Mouse (Mus musculus): Measurements from ENCODE around the gene Ccdc88a. TPM values are rescaled to one million over a fixed set of nuclear protein-coding genes. Genes with fewer than 3 reads are reported as not detected.
A peak's percentile ranks its signal among the peaks of the same experiment; 100 is the strongest.

The Ccdc88a gene
- polyA plus RNA-seq, 1 experiment = 8.5 TPM

GRCm38 (mm10) chr11:29496962-29497361 lies 123.5 kb downstream of the Ccdc88a start:
- no peak overlapping the region for H3K27ac ChIP-seq (ENCODE audit: control insufficient read depth, insufficient read depth, low read depth, low read length, poor library complexity)
- WGBS = 61% methylated on average over 3 of the region's 3 CpGs
- TF ChIP-seq CTCF (IDR thresholded peaks at IDR 0.05; ENCODE audit: control insufficient read depth, insufficient read depth, low read length) = no peak
- no peak for TF ChIP-seq POLR2A (IDR thresholded peaks at IDR 0.05; ENCODE audit: borderline replicate concordance, control insufficient read depth, low read depth, low read length)

GRCm38 (mm10) chr11:29503948-29504893 lies 130.8 kb downstream of the Ccdc88a start:
- Histone ChIP-seq H3K4me3 (replicated peaks; ENCODE audit: control insufficient read depth, low read depth, low read length) (no peak overlapping the region), H3K4me1 (ENCODE audit: control insufficient read depth, insufficient read depth, low read length) (no peaks in the 10 kb centered on the region; the same call in 1 of the 2 replicates), H3K27ac (ENCODE audit: control insufficient read depth, insufficient read depth, low read depth, low read length, poor library complexity) (no peak overlapping the region)
- WGBS = 70% methylated on average over 10 of the region's 10 CpGs
- TF ChIP-seq POLR2A (IDR thresholded peaks at IDR 0.05; ENCODE audit: borderline replicate concordance, control insufficient read depth, low read depth, low read length) = no peak
- no peak for TF ChIP-seq CTCF (IDR thresholded peaks at IDR 0.05; ENCODE audit: control insufficient read depth, insufficient read depth, low read length)

More at GRCm38 (mm10) chr11:29496962-29497361, 123.5 kb downstream of the Ccdc88a start:
- H3K4me1 ChIP-seq (ENCODE audit: control insufficient read depth, insufficient read depth, low read length) = no peaks in the 10 kb centered on the region
- H3K4me3 ChIP-seq (replicated peaks; ENCODE audit: control insufficient read depth, low read depth, low read length) = no peak overlapping the region

- no peaks in the 10 kb centered on the region; the same call in 1 of the 2 replicates for H3K4me1 ChIP-seq (ENCODE audit: control insufficient read depth, insufficient read depth, low read length)
- H3K27ac ChIP-seq (ENCODE audit: control insufficient read depth, insufficient read depth, low read depth, low read length, poor library complexity) = no peak overlapping the region
- 54% methylated on average over 2 of the region's 2 CpGs for WGBS
- H3K4me3 ChIP-seq (replicated peaks; ENCODE audit: control insufficient read depth, low read depth, low read length) = no peak overlapping the region
- TF ChIP-seq POLR2A (IDR thresholded peaks at IDR 0.05; ENCODE audit: borderline replicate concordance, control insufficient read depth, low read depth, low read length) = no peak
- no peak for TF ChIP-seq CTCF (IDR thresholded peaks at IDR 0.05; ENCODE audit: control insufficient read depth, insufficient read depth, low read length)
Observed at GRCm38 (mm10) chr11:29504899-29505625, 131.6 kb downstream of the Ccdc88a start.

- Histone ChIP-seq H3K4me3 (replicated peaks; ENCODE audit: control insufficient read depth, low read depth, low read length) (no peak overlapping the region), H3K4me1 (ENCODE audit: control insufficient read depth, insufficient read depth, low read length) (no peaks in the 10 kb centered on the region; the same call in 1 of the 2 replicates), H3K27ac (ENCODE audit: control insufficient read depth, insufficient read depth, low read depth, low read length, poor library complexity) (no peak overlapping the region)
- TF ChIP-seq POLR2A (IDR thresholded peaks at IDR 0.05; ENCODE audit: borderline replicate concordance, control insufficient read depth, low read depth, low read length) (no peak), CTCF (IDR thresholded peaks at IDR 0.05; ENCODE audit: control insufficient read depth, insufficient read depth, low read length) (no peak)
- 95% methylated on average over 1 of the region's 1 CpGs for WGBS
Observed at GRCm38 (mm10) chr11:29509421-29509820, 136.0 kb downstream of the Ccdc88a start.

- no peak for TF ChIP-seq POLR2A (IDR thresholded peaks at IDR 0.05; ENCODE audit: borderline replicate concordance, control insufficient read depth, low read depth, low read length)
- TF ChIP-seq CTCF (IDR thresholded peaks at IDR 0.05; ENCODE audit: control insufficient read depth, insufficient read depth, low read length) = no peak
- no peak overlapping the region for H3K27ac ChIP-seq (ENCODE audit: control insufficient read depth, insufficient read depth, low read depth, low read length, poor library complexity)
- no peaks in the 10 kb centered on the region; the same call in 1 of the 2 replicates for H3K4me1 ChIP-seq (ENCODE audit: control insufficient read depth, insufficient read depth, low read length)
- no peak overlapping the region for H3K4me3 ChIP-seq (replicated peaks; ENCODE audit: control insufficient read depth, low read depth, low read length)
- WGBS = 85% methylated on average over 4 of the region's 4 CpGs
Observed at GRCm38 (mm10) chr11:29512818-29513535, 139.5 kb downstream of the Ccdc88a start.

GRCm38 (mm10) chr11:29514325-29514681 lies 140.8 kb downstream of the Ccdc88a start:
- WGBS = 2% methylated on average over 10 of the region's 10 CpGs
- TF ChIP-seq CTCF (IDR thresholded peaks at IDR 0.05; ENCODE audit: control insufficient read depth, insufficient read depth, low read length) (no peak), POLR2A (IDR thresholded peaks at IDR 0.05; ENCODE audit: borderline replicate concordance, control insufficient read depth, low read depth, low read length) (no peak)
- Histone ChIP-seq H3K4me3 (replicated peaks; ENCODE audit: control insufficient read depth, low read depth, low read length) (peak overlapping the region; percentile 93), H3K4me1 (ENCODE audit: control insufficient read depth, insufficient read depth, low read length) (no peaks in the 10 kb centered on the region; the same call in 1 of the 2 replicates), H3K27ac (ENCODE audit: control insufficient read depth, insufficient read depth, low read depth, low read length, poor library complexity) (peak overlapping the region; percentile 79; the same call in 1 of the 2 replicates)

- WGBS = 1% methylated on average over 40 of the region's 40 CpGs
- Histone ChIP-seq H3K27ac (ENCODE audit: control insufficient read depth, insufficient read depth, low read depth, low read length, poor library complexity) (peak within 1 kb of the TSS; percentile 79), H3K4me1 (ENCODE audit: control insufficient read depth, insufficient read depth, low read length) (no peaks in the 10 kb centered on the region; the same call in 1 of the 2 replicates), H3K4me3 (replicated peaks; ENCODE audit: control insufficient read depth, low read depth, low read length) (peak within 1 kb of the TSS; percentile 93)
- TF ChIP-seq CTCF (IDR thresholded peaks at IDR 0.05; ENCODE audit: control insufficient read depth, insufficient read depth, low read length) (no peak), POLR2A (IDR thresholded peaks at IDR 0.05; ENCODE audit: borderline replicate concordance, control insufficient read depth, low read depth, low read length) (peak; percentile 89; the same call in 1 of the 2 replicates)
Observed at GRCm38 (mm10) chr11:29514682-29515412, 141.4 kb downstream of the Ccdc88a start, which contains the start of gene Prorsd1. Gene Prorsd1, minus strand, starts transcription at chr11:29515033.

Data from bone marrow, adult 2 months (tissue).